ENCODE assay signal across 28 mouse cellular contexts in genomic region chr12:81883255-81884106, GRCm38 (mm10). TPM values are rescaled to one million over a fixed set of nuclear protein-coding genes. Genes with fewer than 3 reads are reported as not detected.
DNase-seq lines count a peak whose midpoint lies in the region; TF ChIP-seq lines count a peak whose summit lies in the region.
"Had no signal": no experiment of that assay in that cellular context is flagged by ENCODE, and none has a peak within 500 bp of the region (broad histone marks: within the 10 kb centered on the region; RNA-seq: fewer than 3 reads in every experiment).

No protein-coding gene starts in this region.

- peak overlapping the region; percentile 89 for H3K4me2 ChIP-seq in CH12.LX (ENCODE audit: insufficient read depth, low read depth, poor library complexity, severe bottlenecking)
- H3K4me2 ChIP-seq: heart, embryonic 15.5 days; hindbrain, embryonic 12.5 days; limb, embryonic 15.5 days; midbrain, embryonic 11.5 days had no signal

- H3K9me3 ChIP-seq in CH12.LX (replicated peaks; ENCODE audit: low read length): no peaks in the 10 kb centered on the region
- H3K9me3 ChIP-seq: heart, embryonic 10.5 days; heart, embryonic 15.5 days; hindbrain, embryonic 12.5 days; limb, embryonic 10.5 days; limb, embryonic 15.5 days had no signal

- H3K4me1 ChIP-seq in CH12.LX (ENCODE audit: control insufficient read depth in 1 of 2, insufficient read depth in 2 of 2): peaks cover 30 to 77% of the 10 kb centered on the region in 2 experiments
- peaks cover 27% of the 10 kb centered on the region; the same call in 1 of the 2 replicates for H3K4me1 ChIP-seq in small intestine, adult 2 months (ENCODE audit: control insufficient read depth, insufficient read depth, insufficient read length, low read length)

- 0 out of 2 replicates have a peak, but pooled peaks have one; percentile 8 for TF ChIP-seq POLR2A in CH12.LX (IDR thresholded peaks at IDR 0.05; ENCODE audit: low read depth, low read length)
- no peak for TF ChIP-seq POLR2A in small intestine, adult 2 months (IDR thresholded peaks at IDR 0.05; ENCODE audit: low read depth, low read length)

- DNase-seq in kidney, adult 9 months: peak; percentile 42
- no peak for DNase-seq in kidney, postnatal 4 days
- DNase-seq in CH12.LX (ENCODE audit: extremely low read depth): peak; percentile 93
- peak; percentile 5 for DNase-seq in Muller cell, postnatal 12 days (ENCODE audit: inconsistent ontology term)
- no peak for DNase-seq in layer of hippocampus, postnatal 14 days (ENCODE audit: low spot score in 2 of 2)
- DNase-seq in testis, postnatal 10 days (ENCODE audit: low spot score): no peak
- no peak for DNase-seq in layer of hippocampus, adult 11-12 months (ENCODE audit: low spot score)
- DNase-seq: adrenal gland, postnatal 14 days; B cell, adult 2 months; cerebellum, adult 11 months; cerebellum, adult 9-10 months; gastrocnemius, postnatal 14 days; kidney, adult 18-20 months; kidney, postnatal 10 days; layer of hippocampus, postnatal 36 days; lung, postnatal 36 days; right cerebral cortex, adult 18-20 months; right cerebral cortex, postnatal 4 days; thymus, postnatal 4 days had no signal

- WGBS in small intestine, adult 2 months: 29% methylated on average over 11 of the region's 11 CpGs

- peak in 1 of 2 experiments; percentile 29; a peak in 2 of 4 replicates for TF ChIP-seq CTCF in CH12.LX (conservative IDR thresholded peaks at IDR 0.05 in 1 of 2, IDR thresholded peaks at IDR 0.05 in 1 of 2; ENCODE audit: low read depth in 2 of 2, low read length in 2 of 2)
- TF ChIP-seq CTCF in small intestine, adult 2 months (IDR thresholded peaks at IDR 0.05; ENCODE audit: extremely low read depth, insufficient read length, insufficient replicate concordance, low read depth, low read length): no peak

- peak; percentile 96 for TF ChIP-seq EP300 in CH12.LX (IDR thresholded peaks at IDR 0.05; ENCODE audit: low read length)

- peaks cover 0 to 21% of the 10 kb centered on the region in 2 experiments for H3K36me3 ChIP-seq in CH12.LX (replicated peaks in 1 of 2; ENCODE audit: control insufficient read depth in 1 of 2, insufficient read depth in 1 of 2, low read length in 1 of 2)
- H3K36me3 ChIP-seq in small intestine, adult 2 months (ENCODE audit: control insufficient read depth, insufficient read depth, low read length): no peaks in the 10 kb centered on the region
- H3K36me3 ChIP-seq: heart, embryonic 10.5 days; heart, embryonic 15.5 days; hindbrain, embryonic 12.5 days; limb, embryonic 10.5 days; limb, embryonic 15.5 days had no signal

- peak overlapping the region; percentile 95 for H3K9ac ChIP-seq in CH12.LX (ENCODE audit: insufficient read depth, low read depth)
- H3K9ac ChIP-seq: heart, embryonic 15.5 days; hindbrain, embryonic 12.5 days; limb, embryonic 15.5 days had no signal

- in situ Hi-C loops in CH12.LX (cut with MboI; ENCODE audit: low pct_ligation_motif_present, low pct_unique_long_range_greater_than_20kb, low sequenced_read_pairs): no loop called here

- peak overlapping the region; percentile 100 for H3K27ac ChIP-seq in CH12.LX (ENCODE audit: insufficient read depth, low read depth)
- peak overlapping the region; percentile 77 for H3K27ac ChIP-seq in small intestine, adult 2 months (ENCODE audit: insufficient read depth, low read depth, low read length)
- H3K27ac ChIP-seq: heart, embryonic 10.5 days; heart, embryonic 15.5 days; hindbrain, embryonic 12.5 days; hindbrain, postnatal 0 days; limb, embryonic 10.5 days; limb, embryonic 15.5 days had no signal

- no peaks in the 10 kb centered on the region for H3K27me3 ChIP-seq in CH12.LX (replicated peaks)
- no peaks in the 10 kb centered on the region for H3K27me3 ChIP-seq in small intestine, adult 2 months (ENCODE audit: control insufficient read depth, insufficient read depth, low read length)
- H3K27me3 ChIP-seq: heart, embryonic 15.5 days; hindbrain, embryonic 12.5 days; limb, embryonic 15.5 days had no signal

- peak overlapping the region; percentile 25 to 45 (median 26) for H3K4me3 ChIP-seq in CH12.LX (replicated peaks in 1 of 3; ENCODE audit: low read depth in 2 of 3, low read length in 2 of 3, poor library complexity in 1 of 3)
- H3K4me3 ChIP-seq in small intestine, adult 2 months (ENCODE audit: low read depth, low read length): no peak overlapping the region
- H3K4me3 ChIP-seq: erythroblast, embryonic 14.5 days; heart, embryonic 10.5 days; heart, embryonic 15.5 days; hindbrain, embryonic 12.5 days; limb, embryonic 10.5 days; limb, embryonic 15.5 days had no signal

- H3K79me2 ChIP-seq in CH12.LX (replicated peaks; ENCODE audit: control insufficient read depth, extremely low read depth, insufficient read depth, poor library complexity, severe bottlenecking): peaks cover 71% of the 10 kb centered on the region

- TF ChIP-seq RAD21 in CH12.LX (IDR thresholded peaks at IDR 0.05; ENCODE audit: low read depth, low read length): no peak; the same call in none of the 2 replicates

- dilution Hi-C loops in CH12.LX (cut with MboI; ENCODE audit: extremely low pct_ligation_motif_present, extremely low pct_unique_long_range_greater_than_20kb, low sequenced_read_pairs): no loop called here

TF ChIP-seq in CH12.LX, 34 proteins besides CTCF, POLR2A, EP300 and RAD21:
- TF ChIP-seq CHD1 (IDR thresholded peaks at IDR 0.05; ENCODE audit: low read depth, low read length) (peak; percentile 91), ETS1 (conservative IDR thresholded peaks at IDR 0.05; ENCODE audit: low read depth, low read length) (peak; percentile 90), JUND (conservative IDR thresholded peaks at IDR 0.05; ENCODE audit: low read depth, low read length) (peak; percentile 71; the same call in 1 of the 2 replicates), BHLHE40 (IDR thresholded peaks at IDR 0.05; ENCODE audit: low read depth, low read length) (peak; percentile 79), PAX5 (IDR thresholded peaks at IDR 0.05; ENCODE audit: low read length) (no peak), MAZ (IDR thresholded peaks at IDR 0.05; ENCODE audit: low read depth, low read length) (peak; percentile 90), MAFK (IDR thresholded peaks at IDR 0.05; ENCODE audit: insufficient replicate concordance, low read length) (no peak), NRF1 (IDR thresholded peaks at IDR 0.05; ENCODE audit: low read depth, low read length) (0 out of 2 replicates have a peak, but pooled peaks have one; percentile 10), JUN (IDR thresholded peaks at IDR 0.05; ENCODE audit: insufficient read depth, low read depth, low read length) (peak; percentile 18; the same call in 1 of the 2 replicates), MEF2A (IDR thresholded peaks at IDR 0.05; ENCODE audit: borderline replicate concordance, low read depth, low read length) (peak; percentile 94), ZNF384 (IDR thresholded peaks at IDR 0.05; ENCODE audit: low read depth, low read length) (0 out of 2 replicates have a peak, but pooled peaks have one; percentile 9), IRF4 (IDR thresholded peaks at IDR 0.05; ENCODE audit: low read depth, low read length) (peak; percentile 93), ZC3H11A (IDR thresholded peaks at IDR 0.05; ENCODE audit: low read depth, low read length) (no peak), SMC3 (IDR thresholded peaks at IDR 0.05; ENCODE audit: low read depth, low read length) (peak; percentile 16; the same call in 1 of the 2 replicates), POLR2AphosphoS2 (IDR thresholded peaks at IDR 0.05; ENCODE audit: low read depth, low read length) (no peak), MXI1 (IDR thresholded peaks at IDR 0.05; ENCODE audit: low read depth, low read length) (peak; percentile 45; the same call in 1 of the 2 replicates), MYC (IDR thresholded peaks at IDR 0.05; ENCODE audit: low read depth, low read length) (peak; percentile 67), RCOR1 (conservative IDR thresholded peaks at IDR 0.05; ENCODE audit: low read depth, low read length) (peak; percentile 82; the same call in 1 of the 2 replicates), USF2 (conservative IDR thresholded peaks at IDR 0.05; ENCODE audit: low read depth, low read length) (no peak), TBP (conservative IDR thresholded peaks at IDR 0.05; ENCODE audit: low read depth, low read length) (no peak; the same call in 1 of the 2 replicates), ZMIZ1 (IDR thresholded peaks at IDR 0.05; ENCODE audit: low read depth, low read length) (peak; percentile 26), ELF1 (IDR thresholded peaks at IDR 0.05; ENCODE audit: low read depth, low read length) (no peak), UBTF (IDR thresholded peaks at IDR 0.05; ENCODE audit: low read depth, low read length) (no peak), MAX (IDR thresholded peaks at IDR 0.05; ENCODE audit: low read length) (no peak; the same call in 1 of the 2 replicates), NELFE (IDR thresholded peaks at IDR 0.05; ENCODE audit: low read depth, low read length) (no peak), HCFC1 (IDR thresholded peaks at IDR 0.05; ENCODE audit: low read depth, low read length) (no peak), TCF12 (IDR thresholded peaks at IDR 0.05; ENCODE audit: low read depth, low read length) (peak; percentile 96), SIN3A (IDR thresholded peaks at IDR 0.05; ENCODE audit: low read length) (peak; percentile 89), KAT2A (IDR thresholded peaks at IDR 0.05; ENCODE audit: insufficient replicate concordance, low read length) (peak; percentile 68; the same call in 1 of the 2 replicates), CHD2 (IDR thresholded peaks at IDR 0.05; ENCODE audit: low read length) (0 out of 2 replicates have a peak, but pooled peaks have one; percentile 57)

RNA-seq across cellular contexts. Expression of gene Pcnx, which starts 23.7 kb away (rescaled TPM):
- total RNA-seq in CH12.LX (2012; rRNA removed) (45.3 and 68.2 TPM in 2 replicates), CH12.LX (2014; rRNA removed) (16.2 and 16.4 TPM in 2 replicates)
- polyA plus RNA-seq in CH12.LX (2012; ENCODE audit: insufficient read length, low read depth): 78.7 and 89.1 TPM in 2 replicates
- polyA plus RNA-seq in small intestine, adult 2 months (2012; rRNA removed): 13.0 and 29.1 TPM in 2 replicates
- 100 to 1,000 TPM in 1 of 2 experiments, 10 to 100 TPM in 1; 97.4 to 115 TPM for total RNA-seq in layer of hippocampus, postnatal 14 days (2021)

Comparison
In these comparisons a context has a peak if more than half of its experiments do, and no peak if none do; other contexts are left out.
1. DNase-seq: peak in kidney, adult 9 months (single experiment), CH12.LX (single experiment) and Muller cell, postnatal 12 days (single experiment); none in kidney, postnatal 4 days (0 of 2), layer of hippocampus, postnatal 14 days (0 of 2), testis, postnatal 10 days (single experiment) and layer of hippocampus, adult 11-12 months (single experiment).